Mouse (Mus musculus) E14TG2a.4 (cell line): ENCODE data around the gene Eif3l.

ENCODE experiments used
- H3K27me3 ChIP-seq: 2 replicates; pipeline ENCODE4 v1.6.1; 2014; ENCODE audit warnings: low read length, control low read depth; ENCODE audit not compliant: insufficient read depth
- H3K36me3 ChIP-seq: 2 replicates; pipeline ENCODE4 v1.6.1; 2014; ENCODE audit warnings: low read length, control low read depth; ENCODE audit not compliant: insufficient read depth
- H3K4me1 ChIP-seq: replicated peaks from 2 replicates; pipeline ENCODE4 v1.6.1; 2014; ENCODE audit warnings: low read depth, low read length, control low read depth
- H3K4me3 ChIP-seq: replicated peaks from 2 replicates; pipeline ENCODE4 v1.5.1; 2014; ENCODE audit warnings: mild to moderate bottlenecking, low read length
- H3K9me3 ChIP-seq: 2 replicates; pipeline ENCODE4 v1.6.1; 2014; ENCODE audit warnings: low read length, control low read depth
- CTCF ChIP-seq: conservative IDR thresholded peaks from 2 replicates; pipeline ENCODE4 v1.5.1; 2014; ENCODE audit warnings: low read length
- NANOG ChIP-seq: IDR thresholded peaks from 2 replicates; pipeline ENCODE4 v1.6.1; 2014; ENCODE audit warnings: borderline replicate concordance, low read length, mixed read lengths
- POU5F1 ChIP-seq: IDR thresholded peaks from 2 replicates; pipeline ENCODE4 v1.6.1; 2014; ENCODE audit warnings: low read length, borderline replicate concordance

Gene Eif3l

GRCm38 (mm10) chr15:79073752-79074151 is 1.2 kb upstream of the Eif3l start:
- Histone ChIP-seq H3K9me3 (no peaks in the 10 kb centered on the region), H3K4me1 (peaks cover 67% of the 10 kb centered on the region), H3K27me3 (no peaks in the 10 kb centered on the region), H3K36me3 (peaks cover 30% of the 10 kb centered on the region), H3K4me3 (peak overlapping the region; percentile 100; the same call in 1 of the 2 replicates)
- TF ChIP-seq POU5F1, result no peak
- no peak for TF ChIP-seq NANOG
- TF ChIP-seq CTCF, result no peak

DNA sequence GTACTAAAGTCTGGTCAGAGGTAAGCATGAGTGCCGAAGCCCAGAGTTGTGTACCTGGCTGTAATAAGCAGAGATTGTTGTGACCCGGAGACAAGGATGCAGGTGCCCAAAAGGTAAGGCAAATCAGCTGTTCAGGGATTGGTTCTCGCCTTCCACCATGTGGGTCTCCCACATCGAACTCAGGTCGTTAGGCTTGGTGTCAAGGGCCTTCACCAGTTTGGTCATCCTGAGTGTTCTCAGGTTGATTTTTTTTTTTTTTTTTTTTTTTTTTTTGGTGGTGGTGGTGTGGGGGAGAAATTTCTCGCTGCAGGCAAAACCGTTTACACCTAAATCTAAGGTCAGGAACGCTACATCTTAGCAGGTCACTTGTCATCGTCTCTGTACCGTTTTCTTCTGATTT is 533 bp upstream of the Eif3l start:
- no peaks in the 10 kb centered on the region for H3K27me3 ChIP-seq
- peak overlapping the region; percentile 100 for H3K4me3 ChIP-seq
- no peak for TF ChIP-seq POU5F1
- no peak for TF ChIP-seq CTCF
- TF ChIP-seq NANOG, result no peak
- H3K36me3 ChIP-seq, result peaks cover 37% of the 10 kb centered on the region
- H3K4me1 ChIP-seq, result peaks cover 69% of the 10 kb centered on the region
- no peaks in the 10 kb centered on the region for H3K9me3 ChIP-seq

- H3K36me3 ChIP-seq, result peaks cover 50% of the 10 kb centered on the region
- H3K9me3 ChIP-seq, result no peaks in the 10 kb centered on the region
- H3K27me3 ChIP-seq, result no peaks in the 10 kb centered on the region
- TF ChIP-seq CTCF (no peak), POU5F1 (no peak), NANOG (no peak)
- H3K4me1 ChIP-seq, result peaks cover 76% of the 10 kb centered on the region
- peak overlapping the region; percentile 100 for H3K4me3 ChIP-seq
Measured at GRCm38 (mm10) chr15:79075658-79076365, 833 bp downstream of the Eif3l start.

- H3K27me3 ChIP-seq, result no peaks in the 10 kb centered on the region
- H3K4me3 ChIP-seq, result no peak overlapping the region
- no peak for TF ChIP-seq NANOG
- no peak for TF ChIP-seq POU5F1
- TF ChIP-seq CTCF, result no peak
- peaks cover 72% of the 10 kb centered on the region for H3K4me1 ChIP-seq
- no peaks in the 10 kb centered on the region for H3K9me3 ChIP-seq
- peaks cover 87% of the 10 kb centered on the region for H3K36me3 ChIP-seq
Measured at GRCm38 (mm10) chr15:79079567-79079966, 4.6 kb downstream of the Eif3l start.

- no peaks in the 10 kb centered on the region for H3K9me3 ChIP-seq
- no peak for TF ChIP-seq NANOG
- TF ChIP-seq CTCF, result no peak
- no peak for TF ChIP-seq POU5F1
- peaks cover 61% of the 10 kb centered on the region for H3K4me1 ChIP-seq
- no peaks in the 10 kb centered on the region for H3K27me3 ChIP-seq
- no peak overlapping the region for H3K4me3 ChIP-seq
- peaks cover 96% of the 10 kb centered on the region for H3K36me3 ChIP-seq
Measured at GRCm38 (mm10) chr15:79092284-79092683, 17.3 kb downstream of the Eif3l start.

GRCm38 (mm10) chr15:79093083-79093839 is 18.3 kb downstream of the Eif3l start:
- H3K4me1 ChIP-seq, result peaks cover 65% of the 10 kb centered on the region
- no peak overlapping the region for H3K4me3 ChIP-seq
- no peaks in the 10 kb centered on the region for H3K27me3 ChIP-seq
- H3K36me3 ChIP-seq, result peaks cover 88% of the 10 kb centered on the region
- TF ChIP-seq CTCF, result no peak
- TF ChIP-seq NANOG, result no peak
- no peak for TF ChIP-seq POU5F1
- no peaks in the 10 kb centered on the region for H3K9me3 ChIP-seq

- no peaks in the 10 kb centered on the region for H3K9me3 ChIP-seq
- H3K4me1 ChIP-seq, result peaks cover 66% of the 10 kb centered on the region
- peaks cover 65% of the 10 kb centered on the region for H3K36me3 ChIP-seq
- no peak for TF ChIP-seq NANOG
- no peak for TF ChIP-seq CTCF
- no peak for TF ChIP-seq POU5F1
- no peak overlapping the region for H3K4me3 ChIP-seq
- no peaks in the 10 kb centered on the region for H3K27me3 ChIP-seq
Measured at GRCm38 (mm10) chr15:79095483-79095882, 20.5 kb downstream of the Eif3l start.

DNA sequence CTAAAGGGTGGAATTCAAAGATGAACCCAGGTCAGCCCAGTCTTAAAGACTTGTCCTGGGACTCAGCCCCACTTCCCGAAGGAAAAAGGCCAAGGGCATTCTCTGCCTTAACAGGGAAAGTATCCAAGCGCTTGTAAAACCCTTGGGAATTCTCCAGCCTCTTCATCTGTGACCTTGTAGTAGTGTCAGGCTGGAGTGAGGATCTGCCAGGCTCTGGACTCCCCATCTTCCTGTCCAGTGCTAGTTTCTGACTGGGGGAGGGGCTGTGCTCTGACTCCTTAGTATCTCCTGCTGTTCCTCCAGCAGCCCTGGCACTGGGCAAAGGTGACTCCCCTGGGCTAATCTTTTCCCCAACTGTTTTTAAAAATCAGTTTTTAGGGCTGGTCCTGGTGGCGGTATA is 21.6 kb downstream of the Eif3l start:
- no peak overlapping the region for H3K4me3 ChIP-seq
- no peaks in the 10 kb centered on the region; the same call in 1 of the 2 replicates for H3K27me3 ChIP-seq
- peaks cover 55% of the 10 kb centered on the region for H3K36me3 ChIP-seq
- no peaks in the 10 kb centered on the region for H3K9me3 ChIP-seq
- H3K4me1 ChIP-seq, result peaks cover 56% of the 10 kb centered on the region
- no peak for TF ChIP-seq CTCF
- no peak for TF ChIP-seq NANOG
- no peak for TF ChIP-seq POU5F1

DNA sequence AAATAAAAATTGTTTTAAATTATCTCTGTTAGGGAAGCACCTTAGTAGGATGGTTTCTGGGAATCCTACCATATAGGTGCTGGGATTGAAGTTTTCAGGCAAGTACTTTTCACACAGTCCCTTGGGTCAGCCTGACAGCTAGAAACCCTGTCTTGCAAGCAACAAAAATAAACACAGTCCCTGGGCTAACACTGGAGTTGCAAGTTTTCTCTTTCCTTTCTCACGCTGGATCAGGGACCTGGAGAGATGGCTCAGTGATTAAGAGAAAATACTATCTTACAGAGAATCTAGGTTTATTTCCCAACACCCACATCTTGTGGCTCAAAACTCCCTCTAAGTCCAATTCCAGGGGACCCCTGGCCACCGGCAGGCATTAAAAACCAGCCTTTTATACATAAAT is 22.2 kb downstream of the Eif3l start:
- H3K9me3 ChIP-seq, result no peaks in the 10 kb centered on the region
- TF ChIP-seq NANOG, result no peak
- no peak for TF ChIP-seq CTCF
- no peak for TF ChIP-seq POU5F1
- peaks cover 49% of the 10 kb centered on the region for H3K36me3 ChIP-seq
- peaks cover 52% of the 10 kb centered on the region for H3K4me1 ChIP-seq
- no peaks in the 10 kb centered on the region; the same call in 1 of the 2 replicates for H3K27me3 ChIP-seq
- H3K4me3 ChIP-seq, result no peak overlapping the region
